Mouse (Mus musculus) E14TG2a.4 (cell line): ENCODE results near the gene Ext2.

Experiments
- CTCF ChIP-seq: conservative IDR thresholded peaks from 2 replicates; pipeline ENCODE4 v1.5.1; 2014; ENCODE audit warnings: low read length
- NANOG ChIP-seq: IDR thresholded peaks from 2 replicates; pipeline ENCODE4 v1.6.1; 2014; ENCODE audit warnings: borderline replicate concordance, low read length, mixed read lengths

- TF ChIP-seq CTCF (no peak), NANOG (no peak)
Measured at GRCm38 (mm10) chr2:93788557-93788956, 33.8 kb downstream of the Ext2 start.
